Mouse (Mus musculus) cerebellum, adult (tissue): ENCODE measurements around the gene Mrpl24.

Source experiments
- ATAC-seq: cut with Nextera tagmentation; 2 replicates; pipeline ENCODE4 v1.9.2; 2017; ENCODE audit warnings: mild to moderate bottlenecking, moderate library complexity, mixed read lengths; ENCODE audit not compliant: insufficient number of reproducible peaks, low FRiP score, low TSS enrichment

The Mrpl24 gene

GRCm38 (mm10) chr3:87909381-87909780 is 9.9 kb upstream of the Mrpl24 start:
- ATAC-seq, result no peak

- no peak for ATAC-seq
These were observed 9.4 kb upstream of the Mrpl24 start for GRCm38 (mm10) chr3:87909874-87910273.

GRCm38 (mm10) chr3:87910573-87911141 is 8.6 kb upstream of the Mrpl24 start:
- no peak for ATAC-seq

- no peak for ATAC-seq
These were observed 5.8 kb upstream of the Mrpl24 start for GRCm38 (mm10) chr3:87913491-87913890.

GRCm38 (mm10) chr3:87913891-87914290 is 5.4 kb upstream of the Mrpl24 start:
- no peak for ATAC-seq

GRCm38 (mm10) chr3:87916990-87917389 is 2.3 kb upstream of the Mrpl24 start:
- ATAC-seq, result no peak

- ATAC-seq, result no peak
These were observed 755 bp upstream of the Mrpl24 start for GRCm38 (mm10) chr3:87918551-87918950.

- no peak for ATAC-seq
These were observed 1.1 kb downstream of the Mrpl24 start for GRCm38 (mm10) chr3:87920270-87920943.

- no peak for ATAC-seq
These were observed 5.7 kb downstream of the Mrpl24 start for GRCm38 (mm10) chr3:87924996-87925395.

GRCm38 (mm10) chr3:87927452-87927851 is 8.1 kb downstream of the Mrpl24 start:
- ATAC-seq, result no peak

- ATAC-seq, result no peak; the same call in 1 of the 2 replicates
These were observed 10.2 kb downstream of the Mrpl24 start for GRCm38 (mm10) chr3:87929341-87930077.

GRCm38 (mm10) chr3:87930078-87930795 is 10.9 kb downstream of the Mrpl24 start, which contains the start of the genes Isg20l2 and Rrnad1:
Gene Isg20l2, plus strand, starts transcription at chr3:87930314.
Gene Rrnad1, minus strand, starts transcription at chr3:87930717.
- ATAC-seq, result peak; percentile 92

GRCm38 (mm10) chr3:87934026-87934425 is 14.7 kb downstream of the Mrpl24 start:
- ATAC-seq, result no peak

GRCm38 (mm10) chr3:87934501-87934900 is 15.2 kb downstream of the Mrpl24 start:
- no peak for ATAC-seq

GRCm38 (mm10) chr3:87935201-87935600 is 15.9 kb downstream of the Mrpl24 start:
- ATAC-seq, result no peak

- no peak for ATAC-seq
These were observed 16.5 kb downstream of the Mrpl24 start for GRCm38 (mm10) chr3:87935776-87936175.

- ATAC-seq, result no peak
These were observed 21.3 kb downstream of the Mrpl24 start for GRCm38 (mm10) chr3:87940611-87941010.

- ATAC-seq, result no peak
These were observed 23.2 kb downstream of the Mrpl24 start for GRCm38 (mm10) chr3:87942471-87942870.

GRCm38 (mm10) chr3:87943586-87943985 is 24.3 kb downstream of the Mrpl24 start:
- no peak for ATAC-seq

- ATAC-seq, result no peak
These were observed 25.7 kb downstream of the Mrpl24 start for GRCm38 (mm10) chr3:87944838-87945600.
